Mouse (Mus musculus) adrenal gland, adult 10 weeks (tissue): Measurements from ENCODE around the gene Cox4i2. TPM values are rescaled to one million over a fixed set of nuclear protein-coding genes. Genes with fewer than 3 reads are reported as not detected.

Source experiments
- polyA plus RNA-seq: library from polyadenylated mRNA; stranded (reverse); fragments of 350-450 nt; fragmentation: Illumina TruSeq; extraction: RNeasy Lipid Tissue Mini Kit (QIAGEN cat#74804); gene quantifications from one replicate; pipeline ENCODE4 v1.2.3, GENCODE M21; 2014; ENCODE audit warnings: low read depth, low replicate concordance

Gene Cox4i2
- not detected for polyA plus RNA-seq

DNA sequence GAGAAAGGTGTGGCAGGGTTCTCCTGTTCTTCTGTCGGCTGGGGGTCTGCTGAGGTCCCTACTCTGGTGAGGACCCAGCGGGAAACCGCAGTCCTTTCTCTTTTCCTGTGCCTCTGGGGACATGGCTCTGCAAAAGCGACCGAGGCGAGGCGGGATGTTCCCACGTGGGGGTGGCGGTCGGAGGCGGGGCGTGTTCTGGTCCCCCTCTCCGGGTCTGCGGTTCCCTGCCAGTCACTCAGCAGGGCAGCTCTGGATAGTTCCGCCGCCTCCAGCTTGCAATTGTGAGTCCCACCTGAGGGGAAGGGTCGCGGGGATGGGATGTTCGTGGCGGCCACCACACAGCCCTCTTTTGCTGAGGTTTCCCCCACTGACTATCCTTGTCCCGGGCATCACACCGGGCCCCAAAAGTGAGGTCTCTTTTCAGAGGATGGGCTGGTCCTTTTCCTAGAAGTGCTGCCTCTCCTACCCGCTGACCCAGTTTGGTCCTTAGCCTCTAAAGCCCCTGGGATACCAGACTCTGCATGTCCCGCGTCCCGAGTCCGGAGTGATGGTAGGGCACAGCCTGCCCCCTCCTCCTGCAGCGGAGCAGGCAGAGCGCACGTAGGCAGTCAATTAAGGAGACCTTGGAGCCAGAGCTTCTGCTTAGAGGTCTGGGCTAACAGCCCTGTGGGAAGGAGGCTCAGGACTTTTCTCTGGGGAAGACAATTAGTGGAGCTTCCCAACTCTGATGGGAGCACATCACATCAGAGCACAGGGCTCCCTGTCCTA lies at the start of gene Cox4i2:
Gene Cox4i2, plus strand, starts transcription at position 230 of the 768 bp plus-strand sequence.

DNA sequence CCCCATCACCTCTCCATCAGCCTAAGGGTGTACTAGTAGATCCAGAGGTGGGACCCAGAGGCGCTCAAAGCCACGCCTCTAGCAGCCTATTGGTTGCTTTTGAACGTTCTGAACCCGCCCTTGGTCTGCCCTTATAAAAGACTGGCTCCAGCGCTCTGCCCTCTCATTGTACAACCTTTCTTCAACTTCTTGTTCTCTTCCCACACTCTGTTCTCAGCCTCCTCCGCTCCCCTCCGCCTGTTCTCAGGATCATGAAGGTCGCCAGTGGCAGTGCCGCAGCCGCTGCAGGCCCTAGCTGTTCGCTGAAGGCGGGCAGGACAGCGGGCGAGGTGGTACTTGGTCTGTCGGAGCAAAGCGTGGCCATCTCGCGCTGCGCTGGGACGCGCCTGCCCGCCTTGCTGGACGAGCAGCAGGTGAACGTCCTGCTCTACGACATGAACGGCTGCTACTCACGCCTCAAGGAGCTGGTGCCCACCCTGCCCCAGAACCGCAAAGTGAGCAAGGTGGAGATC lies 17.8 kb upstream of the Cox4i2 start, which contains the start of gene Id1:
Gene Id1, plus strand, starts transcription at position 162 of the 512 bp plus-strand sequence.

Other genes starting within 250 kb of the Cox4i2 start
- not detected for gene Defb26, start 242.5 kb upstream of the Cox4i2 start, polyA plus RNA-seq
- gene Defb28, start 235.9 kb upstream of the Cox4i2 start, polyA plus RNA-seq = not detected
- not detected for gene Defb29, start 214.1 kb upstream of the Cox4i2 start, polyA plus RNA-seq
- gene Gm17416, start 184.8 kb upstream of the Cox4i2 start, polyA plus RNA-seq = not detected
- gene Defb21, start 181.4 kb upstream of the Cox4i2 start, polyA plus RNA-seq = not detected
- not detected for gene Defb19, start 173.9 kb upstream of the Cox4i2 start, polyA plus RNA-seq
- not detected for gene Defb45, start 154.8 kb upstream of the Cox4i2 start, polyA plus RNA-seq
- not detected for gene Defb36, start 149.8 kb upstream of the Cox4i2 start, polyA plus RNA-seq
- gene Defb25, start 131.1 kb upstream of the Cox4i2 start, polyA plus RNA-seq = not detected
- gene Rem1, start 127.2 kb upstream of the Cox4i2 start, polyA plus RNA-seq = 2.4 TPM
- 56.0 TPM for gene H13, start 84.7 kb upstream of the Cox4i2 start, polyA plus RNA-seq
- gene Mcts2, start 67.1 kb upstream of the Cox4i2 start, polyA plus RNA-seq = 38.9 TPM
- gene Id1, start 17.9 kb upstream of the Cox4i2 start, polyA plus RNA-seq = 52.4 TPM
- 22.3 TPM for gene Bcl2l1, start 77.6 kb downstream of the Cox4i2 start, polyA plus RNA-seq
- 9.4 TPM for gene Tpx2, start 93.8 kb downstream of the Cox4i2 start, polyA plus RNA-seq
- gene Mylk2, start 157.2 kb downstream of the Cox4i2 start, polyA plus RNA-seq = 0.35 TPM
- not detected for gene Foxs1, start 179.0 kb downstream of the Cox4i2 start, polyA plus RNA-seq
- gene Dusp15, start 197.5 kb downstream of the Cox4i2 start, polyA plus RNA-seq = not detected
- not detected for gene Ttll9, start 208.3 kb downstream of the Cox4i2 start, polyA plus RNA-seq